Mouse (Mus musculus) kidney, postnatal 4 days (tissue): Measurements from ENCODE around the gene Ankrd37.

Experiments used
- DNase-seq, 2 experiments: peaks; one replicate each; pipeline ENCODE4 v3.0.0; 2021; ENCODE audit warnings: mixed read lengths in 2 of 2

The Ankrd37 gene

DNA sequence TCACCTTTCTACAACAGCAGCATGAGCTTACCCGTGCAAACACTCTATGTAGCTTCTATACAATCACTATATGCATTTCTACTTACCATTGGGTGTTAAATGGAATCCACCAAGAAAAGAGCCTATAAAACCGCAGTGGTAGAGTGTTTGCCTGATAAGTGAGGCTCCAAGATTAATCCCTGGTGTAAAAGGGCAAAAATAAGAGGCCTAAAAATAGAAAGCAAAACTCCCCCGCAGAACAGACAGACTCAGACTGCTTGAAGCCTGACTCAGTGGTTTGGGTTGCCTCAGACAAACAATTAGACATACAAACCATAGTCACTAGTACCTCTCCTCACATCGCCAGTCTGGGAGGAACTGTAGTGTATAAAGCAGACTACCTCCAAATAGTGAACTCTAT lies at the start of gene Ankrd37:
Gene Ankrd37, minus strand, starts transcription at position 112 of the 400 bp plus-strand sequence.
- no peak for DNase-seq

DNA sequence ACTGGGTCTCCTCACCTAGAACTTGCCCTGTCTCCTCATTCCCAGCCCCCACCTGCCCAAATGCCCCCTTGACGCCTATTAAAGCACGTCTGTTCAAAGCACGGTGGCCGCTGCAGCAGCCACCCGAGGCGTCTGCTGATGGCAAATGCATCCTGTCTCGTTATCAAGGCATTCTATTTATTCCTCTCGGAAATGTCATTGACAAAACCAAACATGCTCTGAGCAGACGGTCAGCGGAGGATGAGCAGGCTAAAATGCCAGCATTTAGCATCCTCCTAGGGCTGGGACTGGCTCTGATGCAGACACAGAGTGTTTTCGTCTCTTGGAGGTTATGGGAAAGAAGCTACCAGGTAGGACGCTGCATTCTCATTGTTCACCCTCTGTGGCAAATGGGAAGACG lies 34.8 kb upstream of the Ankrd37 start:
- DNase-seq: no peak

DNA sequence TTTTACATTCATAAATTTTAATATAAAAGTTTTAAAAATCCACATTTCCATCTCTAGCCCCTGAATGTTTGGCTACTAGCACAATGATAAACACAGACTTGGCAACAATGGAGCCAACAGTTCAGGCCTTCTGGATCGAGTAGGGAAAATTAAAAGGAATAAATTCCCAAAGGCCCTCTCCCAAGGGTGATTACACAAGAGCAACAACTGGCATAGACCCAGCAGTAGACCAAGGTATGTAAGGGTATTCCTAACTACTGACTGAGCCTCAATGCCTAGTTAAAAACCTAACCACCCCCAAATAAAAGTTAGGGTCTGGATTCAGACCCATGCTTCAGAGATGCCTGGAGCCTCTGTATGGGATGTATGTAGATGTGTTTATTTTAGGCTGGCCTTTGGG lies 34.2 kb upstream of the Ankrd37 start:
- no peak for DNase-seq

DNA sequence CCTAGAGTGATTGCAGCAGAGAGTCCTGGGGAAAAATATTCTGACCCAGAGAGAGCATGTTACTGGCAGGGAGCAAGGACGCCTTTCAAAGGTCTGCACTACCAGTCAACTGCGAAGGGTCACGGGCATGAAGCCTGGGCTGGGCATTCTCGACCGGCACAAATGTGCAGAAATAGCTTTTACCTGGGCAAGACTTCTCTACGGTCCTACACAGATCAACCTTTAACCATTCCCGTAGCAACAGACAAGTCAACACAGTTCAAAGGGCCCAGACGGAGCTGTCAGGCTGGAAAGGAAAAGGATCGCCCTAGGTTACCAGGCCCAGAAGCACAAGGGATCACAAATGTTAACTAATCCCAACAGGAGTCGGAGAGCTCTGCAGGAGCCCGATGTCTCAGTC lies 30.7 kb upstream of the Ankrd37 start:
- DNase-seq: peak in 1 of 2 experiments; percentile 21

DNA sequence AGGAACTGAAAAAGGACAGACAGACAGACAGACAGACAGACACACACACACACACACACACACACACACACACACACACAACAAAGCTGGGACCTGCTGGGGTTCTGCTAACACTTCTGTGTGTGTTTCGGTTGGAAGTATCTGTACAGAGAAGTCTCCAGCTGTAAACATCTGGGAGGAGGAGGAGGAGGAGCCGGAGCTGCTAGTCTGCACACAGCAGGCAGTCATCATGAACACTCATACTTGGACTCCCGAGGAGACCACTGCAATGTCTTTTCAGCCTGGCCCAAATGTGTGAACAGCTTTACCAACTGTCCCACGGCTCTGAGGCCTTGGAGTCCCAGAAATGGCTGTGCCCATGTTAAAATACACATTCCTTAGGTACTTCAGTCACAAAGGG lies 18.9 kb upstream of the Ankrd37 start:
- DNase-seq: peak in 1 of 2 experiments; percentile 27

DNA sequence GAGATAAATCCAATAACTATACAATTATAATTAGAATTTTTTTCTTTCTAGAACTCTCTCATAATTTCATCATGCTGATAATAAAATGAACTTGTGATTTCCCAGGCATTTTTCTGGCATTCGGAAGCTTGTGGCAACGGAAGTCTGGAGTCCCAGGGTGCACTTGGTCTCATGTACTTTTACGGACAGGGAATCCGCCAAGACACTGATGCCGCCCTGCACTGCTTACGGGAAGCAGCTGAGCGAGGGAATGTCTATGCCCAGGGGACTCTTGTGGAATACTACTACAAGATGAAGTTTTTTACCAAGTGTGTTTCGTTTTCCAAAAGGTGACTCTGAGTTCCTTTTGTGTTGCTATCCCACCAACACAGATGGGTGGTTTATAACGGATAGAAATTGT lies 17.3 kb upstream of the Ankrd37 start:
- DNase-seq: no peak

DNA sequence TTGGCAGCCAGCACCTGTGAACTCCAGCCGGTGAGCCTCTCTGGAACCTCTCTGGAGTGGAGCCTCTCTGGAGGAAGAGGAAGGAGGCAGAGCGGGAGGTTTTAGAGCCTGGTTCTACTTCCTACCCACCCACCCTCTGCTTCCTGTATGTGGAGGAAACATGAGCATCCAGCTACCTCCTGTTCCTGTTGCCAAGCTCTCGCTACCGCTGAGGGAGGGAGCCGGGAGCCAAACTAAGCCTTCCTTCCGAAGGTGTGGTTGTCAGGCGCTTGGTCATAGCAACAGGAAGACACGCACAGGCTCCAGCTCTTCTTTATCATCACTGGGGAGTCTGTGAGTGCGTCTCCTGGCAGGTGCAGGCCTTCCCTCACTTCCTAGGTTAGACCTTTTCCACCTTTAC lies 16.7 kb upstream of the Ankrd37 start:
- no peak for DNase-seq

DNA sequence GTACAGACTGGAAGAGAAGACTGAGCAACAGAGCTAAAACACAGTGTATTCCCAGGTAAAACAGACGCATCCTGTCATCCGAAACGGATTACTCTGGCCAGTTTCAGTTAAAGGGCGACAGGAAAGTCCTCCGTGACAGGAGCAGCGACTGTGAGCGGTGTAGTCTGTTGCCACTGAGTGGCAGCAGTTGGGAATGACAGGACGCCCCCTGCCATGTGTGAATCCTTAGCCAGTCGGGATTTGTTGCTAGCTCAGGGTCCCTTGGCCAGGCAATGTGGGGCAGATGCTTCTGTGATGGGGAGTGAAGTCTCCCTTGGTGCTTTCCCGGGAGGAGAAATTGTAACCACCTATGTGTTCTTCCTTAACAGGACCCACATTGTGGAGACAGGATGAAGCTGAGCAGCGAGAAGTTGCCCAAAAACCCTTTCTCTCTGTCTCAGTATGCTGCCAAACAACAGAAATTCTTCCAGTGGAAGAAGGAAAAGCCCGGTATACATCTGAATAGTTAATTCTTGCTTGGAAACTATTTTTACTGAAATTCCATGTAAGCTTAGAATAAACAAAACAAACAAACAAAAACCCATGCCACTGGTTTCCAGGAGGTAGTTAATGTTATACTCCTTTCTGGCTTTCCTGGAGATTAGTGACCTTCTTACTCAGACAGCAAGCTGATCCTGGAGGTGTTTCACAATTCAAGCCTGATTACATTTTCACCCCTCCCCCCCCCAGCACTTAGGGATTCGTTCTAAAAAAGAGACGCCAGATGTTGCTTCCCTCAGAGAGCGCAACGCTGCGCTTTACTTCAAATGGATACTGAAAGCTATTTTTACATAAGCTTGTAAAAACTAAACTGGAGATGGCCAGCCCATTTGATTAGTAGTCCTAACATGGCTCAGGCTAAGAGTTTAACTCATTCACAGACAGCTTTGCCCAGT lies 5.5 kb upstream of the Ankrd37 start:
- DNase-seq: peak; percentile 44 to 59

DNA sequence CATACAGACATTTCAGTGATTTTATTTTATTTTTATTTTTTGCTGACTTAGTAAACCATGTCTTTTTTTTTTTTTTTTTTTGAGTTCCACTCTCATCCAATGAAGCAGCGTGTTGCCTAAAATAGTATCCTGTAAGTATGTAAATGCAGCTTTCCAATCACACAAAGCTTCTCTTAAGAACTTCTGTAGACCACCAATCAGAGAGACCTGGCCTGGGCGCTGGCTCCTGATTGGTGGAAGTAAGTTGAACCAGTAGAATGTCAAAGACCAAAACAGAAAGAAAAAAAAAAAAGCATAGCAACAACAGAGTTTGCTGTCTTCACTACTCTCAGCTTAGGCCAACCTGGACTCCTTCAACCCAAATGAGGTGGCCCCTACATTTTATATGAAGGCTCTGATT lies 4.8 kb upstream of the Ankrd37 start:
- peak; percentile 22 to 52 for DNase-seq

DNA sequence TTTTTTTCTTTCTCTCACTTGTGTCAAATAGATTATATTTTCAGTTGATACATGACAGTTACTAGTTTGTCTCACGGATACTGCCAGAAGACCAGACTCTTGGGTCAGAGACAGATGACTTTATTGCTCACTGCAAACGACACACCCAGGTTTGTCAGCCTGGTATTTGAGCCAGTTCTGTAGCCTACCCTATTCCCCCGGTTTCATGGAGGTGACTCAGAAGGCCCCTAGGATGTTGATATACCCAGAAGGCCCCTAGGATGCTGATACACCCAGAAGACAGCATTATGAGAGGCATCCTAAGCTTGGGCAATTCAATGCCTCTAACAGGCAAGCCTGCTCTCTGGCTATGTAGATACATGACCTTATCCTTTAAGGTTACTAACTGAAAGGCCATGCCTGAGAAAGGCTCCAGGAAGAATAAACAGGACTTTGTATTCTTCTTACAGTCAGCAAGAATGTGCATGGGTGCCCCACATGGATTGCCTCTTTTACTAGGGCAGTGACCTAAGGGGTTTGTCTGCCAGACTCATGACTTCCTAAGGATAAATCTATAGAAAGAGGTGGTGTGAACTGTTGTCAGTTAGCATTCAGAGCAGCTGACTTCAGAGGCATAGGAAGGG lies 1.7 kb upstream of the Ankrd37 start:
- DNase-seq: no peak

DNA sequence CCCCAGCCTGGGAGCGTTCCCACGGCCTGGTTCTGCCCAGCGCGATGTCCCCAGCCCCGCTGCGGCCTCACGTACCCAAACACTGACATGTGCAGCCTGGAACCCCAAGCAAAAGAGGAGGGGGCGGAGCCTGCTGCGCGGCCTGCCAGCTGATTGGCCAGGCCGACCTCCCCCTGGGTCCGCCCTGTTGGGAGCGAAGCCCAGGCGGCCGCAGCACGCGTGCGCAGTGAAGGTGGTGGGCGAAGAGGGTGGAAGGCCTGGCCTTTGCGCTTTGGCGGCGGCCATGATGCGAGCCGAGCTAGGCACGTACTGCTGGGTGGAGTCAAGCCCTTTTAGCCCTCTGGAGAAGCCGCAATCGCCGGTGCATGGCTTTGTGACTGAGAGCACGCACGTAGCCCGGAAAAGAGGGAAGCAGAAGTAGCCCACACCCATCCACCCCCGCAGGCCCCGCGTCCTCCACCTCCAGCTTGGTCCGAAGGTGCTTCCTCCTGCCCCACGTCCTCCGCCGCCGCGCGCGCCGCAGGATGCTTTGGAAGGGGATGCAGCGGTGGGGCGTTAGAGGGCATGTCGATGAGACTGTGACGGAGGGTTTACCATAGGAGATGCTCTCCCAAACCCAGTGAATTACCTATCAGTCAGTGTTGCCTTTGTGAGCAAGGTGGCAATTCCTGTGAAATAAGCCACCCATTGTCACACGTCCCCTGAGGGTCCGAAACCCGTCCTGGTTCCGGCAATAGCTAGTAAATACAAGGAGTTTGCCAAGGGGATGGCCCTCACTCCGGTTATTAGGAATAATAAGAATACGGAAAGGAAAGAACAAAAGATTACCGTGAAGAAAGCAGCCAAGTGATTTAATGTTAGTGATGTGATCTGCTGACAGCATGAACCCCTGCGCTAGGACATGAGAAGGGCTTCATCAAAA lies 5.5 kb downstream of the Ankrd37 start:
- DNase-seq: peak; percentile 99

DNA sequence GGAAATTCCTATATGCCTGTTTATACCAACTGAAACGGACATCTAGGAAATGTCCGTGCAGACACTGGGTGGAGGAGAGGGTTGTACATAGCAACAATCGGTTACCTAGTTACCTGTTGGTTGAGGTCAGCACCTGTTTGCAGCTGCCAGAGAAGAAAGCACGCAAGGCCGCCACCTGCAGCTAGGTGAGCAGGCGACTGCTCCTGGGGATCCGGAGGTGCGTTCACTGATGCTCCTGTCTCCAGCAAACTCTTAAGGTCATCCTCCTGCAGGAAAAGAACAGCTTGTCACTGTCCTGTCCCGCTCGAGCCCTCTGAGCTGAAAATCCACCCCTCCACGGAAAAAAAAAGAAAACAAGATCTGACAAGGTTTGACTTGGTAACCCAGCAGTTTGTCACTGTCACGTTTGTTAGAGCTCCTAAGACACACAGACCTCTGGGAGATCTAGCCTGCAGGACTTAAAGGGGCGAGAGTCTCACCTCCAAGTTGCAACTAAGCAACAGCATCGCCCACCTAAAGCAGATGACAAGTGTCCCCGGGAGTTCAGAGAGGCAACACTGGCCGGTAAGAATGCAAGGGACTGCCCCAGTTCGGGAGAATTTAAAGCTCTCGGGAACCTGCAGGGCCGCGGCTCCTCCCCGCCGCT lies 6.2 kb downstream of the Ankrd37 start, which contains the start of gene Lrp2bp:
Gene Lrp2bp, plus strand, starts transcription at position 166 of the 646 bp plus-strand sequence.
- peak; percentile 44 to 62 for DNase-seq

DNA sequence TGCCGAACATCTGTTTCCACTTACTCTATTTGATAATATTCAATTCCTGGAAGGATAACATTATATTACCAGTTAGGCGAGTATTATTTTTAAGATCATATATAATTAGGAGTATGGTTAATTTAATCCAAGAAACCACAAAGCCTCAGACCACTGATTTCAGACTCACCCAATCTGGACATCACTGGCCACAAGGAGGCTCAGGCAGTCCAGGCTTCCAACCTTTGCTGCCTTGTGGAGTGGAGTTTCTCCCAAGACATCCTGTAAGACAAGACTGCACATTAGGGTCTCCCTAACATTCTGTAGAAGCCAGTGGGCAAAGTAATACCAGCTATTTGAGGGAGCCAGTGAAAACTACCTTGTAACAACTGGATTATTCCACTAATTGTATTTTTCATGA lies 7.3 kb downstream of the Ankrd37 start:
- DNase-seq: peak in 1 of 2 experiments; percentile 19

DNA sequence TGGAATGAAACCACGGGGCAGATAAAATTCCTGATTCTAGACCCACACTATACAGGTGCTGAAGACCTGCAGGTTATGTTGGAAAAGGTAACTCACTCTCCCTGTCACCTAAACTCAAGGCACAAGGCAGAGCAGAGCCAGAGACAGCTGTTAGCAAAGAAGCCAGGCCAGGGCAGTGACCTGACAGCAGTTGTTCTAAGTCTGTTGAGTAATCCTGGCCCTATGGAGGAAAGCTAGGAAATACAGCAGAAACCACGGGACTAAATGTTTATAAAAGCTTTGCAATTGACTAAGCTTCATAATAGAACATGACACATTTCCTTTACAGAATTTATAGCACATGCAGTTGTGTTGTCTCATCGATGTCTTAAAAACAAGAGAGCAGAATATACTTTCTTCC lies 9.9 kb downstream of the Ankrd37 start:
- DNase-seq: no peak

DNA sequence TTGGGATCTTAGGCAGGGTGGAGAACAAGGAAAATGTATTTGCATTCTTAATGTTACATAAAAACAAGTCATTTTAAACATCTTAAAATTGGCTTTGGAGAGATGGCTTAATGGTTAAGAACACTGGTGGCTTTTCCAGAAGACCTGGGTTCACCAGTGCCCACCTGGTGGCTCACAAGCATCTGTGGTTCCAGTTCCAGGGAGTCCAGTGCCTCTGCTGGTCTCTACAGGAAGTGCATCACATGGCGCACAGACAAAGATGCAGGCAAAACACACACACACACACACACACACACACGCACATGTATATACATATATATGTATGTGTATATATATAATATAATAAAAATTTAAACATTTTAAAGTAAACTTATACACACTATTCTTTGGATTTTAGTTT lies 11.4 kb downstream of the Ankrd37 start:
- DNase-seq: peak in 1 of 2 experiments; percentile 27

DNA sequence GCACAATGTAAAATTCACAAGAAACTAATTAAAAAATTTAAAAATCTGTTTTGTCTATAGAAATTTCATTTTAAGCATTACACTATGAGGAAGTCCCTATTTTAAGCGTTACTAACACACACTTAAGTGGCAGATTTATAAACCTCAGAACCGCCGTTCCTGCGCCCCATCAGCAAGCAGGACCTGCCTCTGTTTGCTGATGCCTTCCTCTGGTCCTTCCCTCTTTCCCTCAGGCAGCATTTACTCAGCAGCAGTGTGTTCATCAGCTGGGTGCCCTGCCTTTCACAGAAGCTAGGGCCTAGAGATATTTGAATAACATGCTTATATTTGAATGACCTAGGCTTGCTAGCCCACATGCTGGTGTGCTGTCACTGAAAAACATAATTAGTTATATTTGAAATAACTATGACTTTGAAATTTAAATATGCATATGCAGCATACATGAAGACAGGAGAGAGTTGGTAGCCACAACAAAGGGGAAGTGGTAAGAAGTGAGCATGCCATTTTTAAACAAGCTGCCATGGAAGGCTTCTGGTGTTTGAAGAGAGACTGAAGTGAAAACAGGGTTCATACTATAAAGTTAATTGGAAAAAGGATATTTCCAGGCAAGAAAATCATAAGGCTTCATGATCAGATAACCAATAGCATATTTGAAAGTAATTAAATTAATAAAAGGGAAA lies 14.7 kb downstream of the Ankrd37 start:
- DNase-seq: no peak

DNA sequence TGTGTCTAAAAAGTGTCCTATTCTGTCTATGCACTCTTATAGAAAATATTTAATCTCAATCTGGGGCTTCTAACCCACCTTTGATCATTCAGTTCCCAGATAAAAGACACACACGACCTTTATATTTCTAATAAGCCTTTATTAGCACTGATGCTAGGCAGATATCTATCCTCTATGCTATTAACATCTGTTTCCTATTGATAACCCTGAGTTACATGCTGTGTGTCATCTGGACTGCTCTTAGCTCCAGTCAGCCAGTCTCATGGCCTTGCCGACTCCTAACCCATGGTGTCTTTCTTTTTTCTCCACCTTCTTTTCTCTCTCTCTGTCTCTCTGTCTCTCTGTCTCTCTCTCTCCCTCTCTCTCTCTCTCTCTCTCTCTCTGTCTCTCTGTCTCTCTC lies 17.3 kb downstream of the Ankrd37 start:
- DNase-seq: no peak

DNA sequence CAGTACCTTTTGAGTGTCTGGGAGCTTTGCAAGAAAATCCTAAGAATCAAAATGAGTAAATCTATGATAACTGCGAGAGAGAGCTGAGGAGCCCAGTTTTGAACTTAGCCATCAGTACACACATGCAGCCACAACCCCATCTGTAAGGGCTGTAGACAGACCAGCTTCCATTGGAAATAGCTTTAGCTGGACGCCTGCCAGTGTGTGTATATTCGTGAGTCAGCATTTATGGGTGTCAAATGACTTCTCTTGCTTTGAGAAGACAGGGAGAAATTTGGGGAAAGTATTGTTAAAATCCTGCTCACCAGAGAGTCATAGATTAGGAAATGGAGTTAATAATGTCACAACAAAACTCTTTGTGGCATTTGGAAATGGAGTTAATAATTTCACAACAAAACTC lies 18.8 kb downstream of the Ankrd37 start:
- DNase-seq: no peak

DNA sequence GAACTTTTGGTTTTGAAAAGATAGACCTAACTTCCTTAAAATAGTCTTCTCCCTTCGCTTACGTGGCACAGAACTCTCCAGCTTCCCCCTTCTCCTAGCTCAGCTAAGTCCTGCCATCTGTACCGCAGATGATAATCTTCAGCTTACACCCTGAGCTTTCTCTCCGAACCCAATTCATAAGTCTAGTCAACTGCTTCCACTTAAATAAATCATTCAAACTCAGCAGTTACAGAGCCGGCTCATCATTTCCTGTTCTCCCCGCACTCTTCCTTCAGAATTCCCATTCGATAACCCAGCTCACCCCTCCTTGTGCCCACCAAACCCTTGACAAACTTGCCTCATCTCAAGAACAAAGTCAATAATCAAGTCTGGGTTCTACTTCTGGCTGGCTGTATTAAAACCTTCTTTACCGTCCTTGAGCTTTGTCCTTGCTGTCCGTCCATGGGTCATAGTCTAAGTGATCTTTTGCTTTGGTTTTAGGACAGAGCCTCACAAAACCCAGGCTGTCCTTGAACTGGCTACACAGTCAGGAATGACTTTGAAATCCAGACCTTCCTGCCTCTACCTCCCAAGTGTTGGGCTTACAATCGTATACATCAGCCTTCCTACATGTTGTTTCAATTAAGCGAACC lies 29.6 kb downstream of the Ankrd37 start:
- DNase-seq: no peak

DNA sequence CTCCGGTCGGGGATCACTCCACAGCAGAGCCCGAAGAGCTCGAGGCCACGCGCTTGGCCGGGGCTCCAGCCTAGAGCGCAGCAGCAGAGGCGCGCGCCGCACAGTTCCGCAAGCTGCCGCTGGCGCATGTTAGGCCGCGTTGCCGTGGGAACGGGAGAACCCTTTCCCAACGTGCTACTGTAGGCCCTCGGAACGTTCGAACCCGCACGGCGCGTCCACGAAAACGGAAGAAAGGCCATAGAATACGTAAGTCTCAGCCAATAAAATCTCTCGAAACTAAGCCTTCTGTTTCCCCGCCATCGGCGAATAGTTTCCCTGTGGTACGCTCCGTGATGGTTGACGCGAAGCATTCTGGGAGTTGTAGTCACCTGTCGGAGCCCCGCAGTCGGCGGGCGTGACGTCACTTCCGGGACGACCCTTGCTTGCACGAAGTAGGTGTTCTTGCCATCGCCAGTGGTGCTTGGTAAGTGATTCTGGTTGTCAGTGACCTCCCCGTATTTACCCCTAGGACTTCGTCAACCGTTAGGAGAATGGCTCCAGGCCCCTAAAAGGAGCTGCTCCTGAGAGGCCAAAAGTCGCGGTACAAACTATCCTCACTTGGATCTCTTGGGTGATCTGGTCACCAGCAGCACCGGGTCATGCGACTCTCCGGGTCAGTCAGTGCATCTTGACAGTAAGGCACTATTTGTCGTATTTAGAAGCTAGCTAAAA lies 30.2 kb downstream of the Ankrd37 start, which contains the start of the genes 1700029J07Rik and Ufsp2:
Gene 1700029J07Rik, minus strand, starts transcription at position 127 of the 711 bp plus-strand sequence.
Gene Ufsp2, plus strand, starts transcription at position 403 of the 711 bp plus-strand sequence.
- peak; percentile 99 for DNase-seq
